Mouse (Mus musculus) stomach, postnatal 0 days (tissue): ENCODE measurements around the gene Retreg3. TPM values are rescaled to one million over a fixed set of nuclear protein-coding genes. Genes with fewer than 3 reads are reported as not detected.

ENCODE experiments used
- ATAC-seq: fragments of 200-750 bp; cut with Nextera tagmentation; 2 replicates; pipeline ENCODE4 v1.8.0; 2017; ENCODE audit not compliant: low FRiP score, low TSS enrichment
- DNase-seq: peaks from one replicate; pipeline ENCODE4 v3.0.0-alpha.2; 2016; ENCODE audit warnings: low spot score
- H3K27ac ChIP-seq: fragments of 300-500 bp; sonication (generic); replicated peaks from 2 replicates; pipeline ENCODE4 v1.5.1; 2014; ENCODE audit warnings: mild to moderate bottlenecking, control low read depth
- H3K27me3 ChIP-seq: fragments of 300-500 bp; sonication (generic); 2 replicates; pipeline ENCODE4 v1.6.1; 2014; ENCODE audit warnings: low read length; ENCODE audit not compliant: control insufficient read depth, insufficient read depth
- H3K36me3 ChIP-seq: fragments of 300-500 bp; sonication (generic); 2 replicates; pipeline ENCODE4 v1.6.1; 2014; ENCODE audit warnings: low read length, mixed read lengths; ENCODE audit not compliant: control insufficient read depth, insufficient read depth
- H3K4me1 ChIP-seq: fragments of 300-500 bp; sonication (generic); replicated peaks from 2 replicates; pipeline ENCODE4 v1.6.1; 2014; ENCODE audit warnings: antibody characterized with exemption; ENCODE audit not compliant: control insufficient read depth, insufficient read depth
- H3K4me2 ChIP-seq: fragments of 300-500 bp; sonication (generic); replicated peaks from 2 replicates; pipeline ENCODE4 v1.6.1; 2014; ENCODE audit warnings: low read depth, mild to moderate bottlenecking, control low read depth, moderate library complexity
- H3K4me3 ChIP-seq: fragments of 300-500 bp; sonication (generic); 2 replicates; pipeline ENCODE4 v1.5.1; 2014; ENCODE audit warnings: low read depth, low read length, control low read depth
- H3K9ac ChIP-seq: fragments of 300-500 bp; sonication (generic); 2 replicates; pipeline ENCODE4 v1.6.1; 2014; ENCODE audit warnings: mild to moderate bottlenecking, low read length, control low read depth, mixed read lengths
- H3K9me3 ChIP-seq: fragments of 300-500 bp; sonication (generic); 2 replicates; pipeline ENCODE4 v1.6.1; 2016; ENCODE audit warnings: low read length; ENCODE audit not compliant: control insufficient read depth
- CTCF ChIP-seq: IDR thresholded peaks from 2 replicates; pipeline ENCODE4 v1.5.1; 2016; ENCODE audit warnings: antibody characterized with exemption, low read depth, mild to moderate bottlenecking, moderate library complexity
- EP300 ChIP-seq: optimal IDR thresholded peaks from 2 replicates; pipeline ENCODE3; 2016; ENCODE audit warnings: antibody characterized with exemption
- WGBS: fragments of 180-500 bp; shearing (Covaris S2); extraction: QIAGEN DNeasy Blood & Tissue Kit; methylation state at CpG from one replicate; pipeline ENCODE4 v1.1.7; 2014; 5-methylcytosine and 5-hydroxymethylcytosine counted together
- polyA plus RNA-seq: library from polyadenylated mRNA; unstranded; fragments of >200 nt; fragmentation: Nextera tagmentation; extraction: Ambion mirVana; gene quantifications from 2 replicates; pipeline ENCODE4 v1.2.1, GENCODE M21; 2015

Gene Retreg3
- polyA plus RNA-seq, 1 experiment from 2014 or later: 16.1 TPM

DNA sequence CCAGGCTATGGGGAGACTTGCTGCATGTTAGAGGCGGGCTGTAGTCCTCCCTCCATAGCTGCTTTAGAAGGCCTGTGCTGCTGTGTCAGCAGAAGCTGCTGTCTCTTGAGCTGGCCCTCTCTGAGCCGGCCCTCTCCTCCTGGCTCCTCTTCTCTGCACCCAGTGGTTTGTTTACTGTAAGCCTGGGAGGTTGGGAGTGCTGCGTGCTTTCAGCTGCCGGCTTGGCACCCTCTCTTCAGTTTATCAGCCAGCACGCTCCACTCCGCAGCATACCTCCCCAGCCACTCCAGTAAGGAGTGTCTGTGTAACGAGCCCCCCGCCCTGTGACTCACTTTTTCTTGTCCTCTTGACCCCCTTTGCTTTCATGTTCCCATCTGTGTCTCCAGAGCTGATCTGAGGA lies 62.8 kb downstream of the Retreg3 start:
- peak overlapping the region; percentile 45; the same call in 1 of the 2 replicates for H3K9ac ChIP-seq
- no peak overlapping the region for H3K4me3 ChIP-seq
- H3K27ac ChIP-seq: peak overlapping the region; percentile 90
- H3K9me3 ChIP-seq: no peaks in the 10 kb centered on the region
- H3K36me3 ChIP-seq: peaks cover 8% of the 10 kb centered on the region; the same call in 1 of the 2 replicates
- TF ChIP-seq EP300: no peak
- TF ChIP-seq CTCF: no peak
- peak; percentile 77 for DNase-seq
- peak; percentile 71 for ATAC-seq
- WGBS: 15% methylated on average over 8 of the region's 8 CpGs
- no peak overlapping the region for H3K4me2 ChIP-seq
- H3K27me3 ChIP-seq: no peaks in the 10 kb centered on the region
- H3K4me1 ChIP-seq: peaks cover 16% of the 10 kb centered on the region

DNA sequence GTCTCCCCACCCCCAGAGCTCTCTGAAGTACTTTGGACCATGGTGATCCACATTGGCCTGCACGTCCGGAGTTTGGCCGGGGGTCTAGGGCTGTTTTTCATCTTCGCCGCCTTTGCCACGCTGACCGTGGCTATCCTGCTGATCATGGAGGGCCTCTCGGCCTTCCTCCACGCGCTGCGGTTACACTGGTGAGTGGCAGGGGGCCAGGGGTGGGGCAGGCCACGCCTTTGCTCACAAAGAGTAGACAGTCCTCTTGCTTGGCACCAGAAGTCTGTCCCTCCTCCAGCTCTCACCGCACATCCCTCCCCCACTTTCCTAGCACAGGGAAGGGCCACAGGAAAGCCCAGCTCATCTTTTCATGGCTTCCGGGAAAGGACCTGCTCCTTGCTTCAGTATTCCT lies 64.3 kb downstream of the Retreg3 start:
- no peak overlapping the region for H3K9ac ChIP-seq
- no peak overlapping the region for H3K4me2 ChIP-seq
- WGBS: 56% methylated on average over 14 of the region's 14 CpGs
- DNase-seq (no peak), ATAC-seq (no peak)
- peak overlapping the region; percentile 90; the same call in 1 of the 2 replicates for H3K27ac ChIP-seq
- H3K9me3 ChIP-seq: no peaks in the 10 kb centered on the region
- H3K4me1 ChIP-seq: peaks cover 16% of the 10 kb centered on the region
- TF ChIP-seq EP300 (no peak), CTCF (no peak)
- H3K27me3 ChIP-seq: no peaks in the 10 kb centered on the region
- no peak overlapping the region for H3K4me3 ChIP-seq
- peaks cover 8% of the 10 kb centered on the region for H3K36me3 ChIP-seq

DNA sequence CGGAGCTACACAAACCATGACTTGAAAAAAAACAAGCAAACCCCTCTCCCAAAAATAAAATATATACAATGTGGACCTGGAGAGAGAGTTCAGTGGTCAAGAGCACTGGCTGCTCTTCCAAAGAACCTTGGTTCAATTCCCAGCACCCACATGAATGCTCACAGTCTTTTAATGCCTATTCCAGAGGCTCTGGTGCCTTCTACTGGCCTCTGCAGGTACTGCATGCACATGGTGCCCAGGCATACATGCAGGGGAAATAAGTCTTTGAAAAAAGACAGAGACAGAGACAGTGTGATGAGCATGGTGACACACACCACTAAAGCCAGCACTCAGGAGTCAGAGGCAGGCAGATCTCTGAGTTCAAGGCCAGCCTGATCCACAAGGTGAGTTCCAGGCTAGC lies 65.7 kb downstream of the Retreg3 start:
- Histone ChIP-seq H3K27me3 (no peaks in the 10 kb centered on the region), H3K4me2 (no peak overlapping the region), H3K27ac (peak overlapping the region; percentile 93; the same call in 1 of the 2 replicates), H3K36me3 (peaks cover 9% of the 10 kb centered on the region), H3K9ac (no peak overlapping the region), H3K9me3 (no peaks in the 10 kb centered on the region), H3K4me1 (peaks cover 16% of the 10 kb centered on the region), H3K4me3 (no peak overlapping the region)
- 100% methylated on average over 1 of the region's 1 CpGs for WGBS
- TF ChIP-seq EP300: no peak
- peak; percentile 64 for TF ChIP-seq CTCF
- ATAC-seq (no peak), DNase-seq (no peak)

DNA sequence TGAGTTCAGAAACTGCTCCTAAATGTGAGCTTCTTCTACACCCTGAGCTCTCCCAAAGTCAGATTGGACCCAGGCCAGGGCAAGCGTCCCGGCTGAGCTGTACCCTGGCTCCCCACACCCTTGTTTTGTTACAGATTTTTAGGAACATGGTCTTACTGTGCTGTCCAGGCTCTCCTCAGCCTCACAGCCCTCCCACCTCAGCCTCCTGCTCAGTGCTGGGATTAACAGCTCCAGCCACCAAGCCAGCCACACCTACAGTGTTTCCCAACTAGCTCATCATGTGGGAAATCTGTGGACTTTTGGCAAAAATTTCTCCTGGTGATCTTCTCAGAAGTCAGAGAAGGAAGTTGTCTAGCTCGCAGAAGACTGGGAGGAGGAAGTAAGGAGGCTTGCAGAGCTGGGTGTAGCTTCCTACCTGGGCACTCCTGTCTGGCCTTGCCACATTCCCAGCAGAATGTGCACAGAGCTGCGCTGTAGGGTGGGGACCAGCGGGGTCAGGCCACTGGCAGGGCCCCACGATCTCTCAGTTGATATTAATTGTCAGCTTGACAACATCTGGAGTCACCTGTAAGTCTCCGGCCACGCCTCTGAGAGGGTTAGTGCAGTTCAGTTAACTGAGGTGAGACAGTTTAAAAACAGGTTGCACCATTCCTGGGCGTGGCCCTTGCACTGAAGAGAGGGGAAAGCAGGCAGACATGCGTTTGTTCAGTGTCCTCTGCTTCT lies 66.8 kb downstream of the Retreg3 start:
- no peak overlapping the region for H3K4me2 ChIP-seq
- 52% methylated on average over 10 of the region's 10 CpGs for WGBS
- TF ChIP-seq EP300: no peak
- no peak for TF ChIP-seq CTCF
- ATAC-seq: peak; percentile 75
- H3K4me3 ChIP-seq: no peak overlapping the region
- H3K27me3 ChIP-seq: no peaks in the 10 kb centered on the region
- H3K9ac ChIP-seq: no peak overlapping the region
- H3K36me3 ChIP-seq: peaks cover 14% of the 10 kb centered on the region
- H3K4me1 ChIP-seq: peaks cover 13% of the 10 kb centered on the region
- peak overlapping the region; percentile 93 for H3K27ac ChIP-seq
- DNase-seq: peak; percentile 69
- H3K9me3 ChIP-seq: no peaks in the 10 kb centered on the region

DNA sequence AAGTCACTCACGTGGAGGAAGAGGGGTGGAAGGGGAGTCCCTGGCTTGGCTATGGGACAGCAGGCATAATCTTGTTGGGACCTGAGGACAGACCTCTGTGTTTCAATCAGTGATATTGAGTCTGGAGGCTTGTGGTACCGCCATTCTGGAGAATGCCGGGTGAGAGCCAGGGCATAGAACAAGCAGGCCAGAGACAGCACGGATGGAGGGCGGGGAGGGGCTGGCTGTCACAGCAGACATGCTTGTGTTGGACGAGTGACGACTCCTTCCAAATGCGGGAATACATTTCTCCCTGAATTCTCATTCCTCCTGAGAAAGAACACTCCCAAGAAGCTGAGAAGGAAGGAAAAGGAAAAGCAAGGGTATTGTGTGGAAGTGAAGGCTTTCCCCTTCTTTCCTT lies 68.1 kb downstream of the Retreg3 start:
- 74% methylated on average over 8 of the region's 8 CpGs for WGBS
- H3K4me3 ChIP-seq: no peak overlapping the region
- H3K27ac ChIP-seq: peak overlapping the region; percentile 93
- H3K9ac ChIP-seq: no peak overlapping the region
- TF ChIP-seq CTCF (no peak), EP300 (no peak)
- peaks cover 8% of the 10 kb centered on the region for H3K4me1 ChIP-seq
- ATAC-seq (no peak), DNase-seq (no peak)
- H3K9me3 ChIP-seq: no peaks in the 10 kb centered on the region
- H3K36me3 ChIP-seq: peaks cover 18% of the 10 kb centered on the region
- H3K27me3 ChIP-seq: no peaks in the 10 kb centered on the region
- no peak overlapping the region for H3K4me2 ChIP-seq

DNA sequence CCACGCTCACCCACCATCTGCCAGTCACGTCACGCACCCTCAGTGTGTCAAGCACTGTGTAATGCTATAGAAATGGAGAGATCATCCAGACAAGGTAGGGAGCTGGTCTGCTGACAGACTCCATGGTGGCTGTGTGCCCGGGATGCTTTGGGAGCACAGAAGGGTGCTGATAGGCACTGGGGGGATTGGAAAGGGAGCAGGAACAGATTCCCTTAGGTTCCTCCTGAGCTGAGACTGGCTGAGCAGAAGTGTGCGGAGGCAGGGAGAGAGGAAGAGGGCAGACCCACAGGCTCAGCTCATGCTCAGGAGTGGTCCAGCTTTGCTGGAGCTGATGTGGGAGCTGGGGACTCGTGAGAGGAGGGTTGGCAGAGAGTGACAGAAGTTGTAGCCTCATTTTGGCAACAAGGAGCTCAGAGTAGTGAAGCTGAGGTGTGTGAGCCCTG lies 68.6 kb downstream of the Retreg3 start:
- Histone ChIP-seq H3K4me1 (peaks cover 6% of the 10 kb centered on the region), H3K4me2 (no peak overlapping the region), H3K27me3 (no peaks in the 10 kb centered on the region), H3K9ac (no peak overlapping the region), H3K9me3 (no peaks in the 10 kb centered on the region), H3K4me3 (no peak overlapping the region), H3K27ac (no peak overlapping the region), H3K36me3 (peaks cover 18% of the 10 kb centered on the region)
- DNase-seq (no peak), ATAC-seq (no peak)
- TF ChIP-seq CTCF: no peak
- TF ChIP-seq EP300: no peak
- 92% methylated on average over 6 of the region's 6 CpGs for WGBS
